Mouse (Mus musculus) cerebellum, postnatal 36 days (tissue): ENCODE results near the gene Opa3.

Experiments used
- DNase-seq, 2 experiments: peaks; one replicate each; pipeline ENCODE4 v3.0.0; 2021 to 2022; ENCODE audit warnings: mixed read lengths in 2 of 2

Gene Opa3

GRCm38 (mm10) chr7:19227883-19228792, at the start of gene Opa3:
Gene Opa3 (plus strand): TSS chr7:19228334.
- DNase-seq = peak; percentile 99

- peak; percentile 86 to 88 for DNase-seq
Observed at GRCm38 (mm10) chr7:19178443-19179092, 49.6 kb upstream of the Opa3 start.

DNA sequence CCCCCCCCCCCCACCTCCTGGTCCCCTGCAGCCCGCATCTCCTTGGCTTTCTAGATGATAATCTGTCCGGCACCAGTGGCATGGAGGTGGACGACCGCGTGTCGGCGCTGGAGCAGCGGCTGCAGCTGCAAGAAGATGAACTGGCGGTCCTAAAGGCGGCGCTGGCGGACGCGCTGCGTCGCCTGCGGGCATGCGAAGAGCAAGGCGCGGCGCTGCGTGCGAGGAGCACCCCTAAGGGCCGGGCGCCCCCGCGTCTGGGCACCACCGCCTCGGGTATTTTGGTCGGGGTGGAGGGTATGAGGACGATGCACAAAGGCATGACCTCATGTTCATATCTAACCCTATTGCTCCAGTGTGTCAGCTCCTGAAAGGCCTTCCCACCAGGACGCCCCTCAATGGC, 49.0 kb upstream of the Opa3 start:
- DNase-seq = peak in 1 of 2 experiments; percentile 48

DNA sequence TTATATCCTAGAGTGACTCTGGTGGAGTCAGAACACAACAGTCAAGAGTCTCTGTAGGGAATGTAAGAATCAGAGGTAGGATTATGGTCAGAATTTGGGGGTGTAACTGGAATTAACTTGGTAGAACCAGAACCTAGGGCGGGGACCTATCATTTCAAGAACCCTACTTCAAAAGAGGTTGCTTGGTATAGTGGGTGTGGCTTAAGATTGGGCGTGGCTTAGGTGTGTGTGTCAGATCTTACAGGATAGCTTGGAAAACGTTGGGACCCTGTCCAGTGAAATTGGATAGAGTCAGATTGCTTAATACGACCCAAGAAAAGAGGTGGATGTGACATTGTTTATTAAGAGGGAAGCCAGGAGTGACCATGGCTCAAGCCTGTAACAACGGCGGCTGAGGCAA, 48.2 kb upstream of the Opa3 start:
- no peak for DNase-seq

GRCm38 (mm10) chr7:19180862-19181429, 47.2 kb upstream of the Opa3 start:
- DNase-seq = no peak

DNA sequence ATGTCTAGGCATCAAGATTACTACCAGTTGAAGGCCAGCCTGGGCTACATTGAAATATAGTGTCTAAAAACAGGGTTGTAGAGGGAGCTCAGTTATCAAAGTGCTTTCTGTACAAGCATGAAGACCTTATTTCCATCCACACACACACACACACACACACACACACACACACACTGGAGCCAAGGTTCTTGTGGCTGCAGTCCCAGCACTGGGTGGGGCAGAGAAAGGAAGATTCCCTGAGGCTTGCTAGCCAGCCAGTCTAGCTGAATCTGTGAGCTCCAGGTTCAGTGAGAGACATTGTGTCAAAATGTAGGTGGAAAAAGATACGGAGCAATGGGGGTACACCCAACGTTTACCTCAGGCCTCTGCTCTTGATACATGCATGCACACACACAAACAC, 43.9 kb upstream of the Opa3 start:
- no peak for DNase-seq

GRCm38 (mm10) chr7:19184758-19185157, 43.4 kb upstream of the Opa3 start:
- no peak for DNase-seq

- no peak for DNase-seq
Observed at GRCm38 (mm10) chr7:19194676-19195075, 33.5 kb upstream of the Opa3 start.

- DNase-seq = peak in 1 of 2 experiments; percentile 35
Observed at GRCm38 (mm10) chr7:19196676-19197075, 31.5 kb upstream of the Opa3 start.

DNA sequence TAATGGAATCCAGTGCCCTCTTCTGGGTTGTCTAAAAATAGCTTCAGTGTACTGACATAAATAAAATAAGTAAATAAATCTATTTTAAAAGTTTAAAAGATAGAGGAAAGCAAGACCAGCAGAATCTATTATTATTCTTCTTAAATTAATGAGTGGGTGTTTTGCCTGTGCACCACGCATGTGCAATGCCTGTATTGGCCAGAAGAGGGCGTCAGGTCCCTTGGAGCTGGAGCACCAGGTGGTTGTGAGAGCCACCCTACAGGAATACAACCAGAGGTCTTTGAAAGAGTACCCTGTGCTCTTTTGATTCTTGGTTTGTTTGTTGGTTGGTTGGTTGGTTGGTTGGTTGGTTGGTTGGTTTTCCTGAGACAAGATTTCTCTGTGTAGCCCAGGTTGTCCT, 30.1 kb upstream of the Opa3 start:
- DNase-seq = peak in 1 of 2 experiments; percentile 26

DNA sequence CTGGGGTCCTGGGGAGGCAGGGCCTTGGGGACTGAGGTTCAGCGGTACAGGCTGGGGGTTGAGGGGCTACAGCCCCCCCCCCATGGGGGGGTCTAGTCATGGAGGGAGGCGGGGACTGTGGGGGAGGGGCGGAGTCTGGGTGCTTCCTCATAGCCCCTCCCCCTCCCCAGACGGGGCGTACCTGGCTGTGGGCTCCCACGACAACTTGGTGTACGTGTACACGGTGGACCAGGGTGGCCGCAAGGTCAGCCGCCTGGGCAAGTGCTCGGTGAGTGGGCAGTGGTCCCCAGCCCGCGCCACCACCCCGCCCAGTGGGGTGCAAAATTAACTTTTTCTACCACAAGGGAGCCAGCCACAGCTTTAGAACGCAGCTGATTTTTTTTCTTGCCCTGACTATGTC, 26.5 kb upstream of the Opa3 start:
- DNase-seq = no peak

DNA sequence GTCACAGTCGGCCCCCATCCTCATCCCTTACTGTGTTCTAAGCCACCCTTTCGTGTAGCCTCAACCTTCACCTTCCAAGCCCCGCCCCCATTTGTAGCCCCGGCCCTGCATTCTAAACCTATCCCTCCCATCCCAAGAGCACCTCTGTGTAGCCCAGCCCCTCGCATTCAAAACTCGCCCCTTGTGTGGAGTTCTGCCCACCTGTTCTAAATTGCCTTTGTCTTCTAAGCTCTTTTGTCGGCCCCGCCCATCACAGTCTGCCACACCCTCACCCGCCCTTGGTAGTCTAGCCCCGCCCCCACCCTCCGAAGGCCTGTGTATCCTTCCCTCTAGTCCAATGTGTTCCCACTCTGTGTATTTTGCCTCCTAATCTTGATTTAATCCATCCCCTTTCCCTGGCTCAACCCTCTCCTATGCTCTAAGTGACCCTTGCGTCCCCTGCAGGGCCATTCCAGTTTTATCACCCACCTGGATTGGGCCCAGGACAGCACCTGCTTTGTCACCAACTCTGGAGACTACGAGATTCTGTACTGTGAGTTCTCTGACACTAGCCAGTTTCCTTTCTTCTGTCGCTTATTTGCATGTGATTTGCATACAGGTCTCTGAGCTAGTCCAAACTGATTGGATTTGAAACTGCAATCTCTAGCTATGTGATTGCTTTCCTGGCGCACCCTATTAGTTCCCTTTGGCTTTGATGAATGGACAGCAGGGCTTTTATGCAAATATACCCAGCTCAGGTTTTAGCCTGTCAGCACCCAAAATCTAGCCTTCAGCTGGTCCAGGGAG, 25.9 kb upstream of the Opa3 start:
- no peak for DNase-seq

GRCm38 (mm10) chr7:19208201-19208910, 19.8 kb upstream of the Opa3 start:
- no peak for DNase-seq

DNA sequence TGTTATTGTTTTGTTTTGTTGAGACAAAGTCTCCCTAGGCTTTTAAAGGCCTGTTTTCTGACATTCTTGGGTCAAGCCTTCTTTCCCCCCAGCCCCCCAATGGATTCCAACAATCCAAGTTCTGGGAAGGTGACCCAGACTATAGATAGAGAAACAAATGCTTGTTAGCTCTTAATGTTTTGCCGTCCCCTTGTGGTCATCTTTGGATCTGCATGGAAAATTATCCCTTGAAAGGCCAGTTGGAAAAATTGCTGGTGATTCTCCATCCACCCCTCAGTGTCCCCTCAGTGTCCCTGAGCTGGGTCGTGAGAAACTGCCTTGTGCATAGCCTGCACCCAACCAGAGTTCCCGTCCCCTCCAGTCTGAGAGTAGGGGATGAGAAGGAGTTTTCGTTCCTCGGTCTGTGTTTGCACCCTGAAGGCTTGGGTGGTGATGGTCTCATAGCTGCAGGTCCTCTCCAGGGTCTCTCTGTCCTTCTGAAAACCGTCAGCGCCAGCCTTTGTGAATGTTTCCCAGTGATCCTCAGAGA, 19.1 kb upstream of the Opa3 start:
- peak; percentile 44 to 75 for DNase-seq

GRCm38 (mm10) chr7:19209494-19209893, 18.6 kb upstream of the Opa3 start:
- DNase-seq = no peak

- no peak for DNase-seq
Observed at GRCm38 (mm10) chr7:19210010-19210409, 18.1 kb upstream of the Opa3 start.

GRCm38 (mm10) chr7:19211041-19211675, 17.0 kb upstream of the Opa3 start:
- no peak for DNase-seq

DNA sequence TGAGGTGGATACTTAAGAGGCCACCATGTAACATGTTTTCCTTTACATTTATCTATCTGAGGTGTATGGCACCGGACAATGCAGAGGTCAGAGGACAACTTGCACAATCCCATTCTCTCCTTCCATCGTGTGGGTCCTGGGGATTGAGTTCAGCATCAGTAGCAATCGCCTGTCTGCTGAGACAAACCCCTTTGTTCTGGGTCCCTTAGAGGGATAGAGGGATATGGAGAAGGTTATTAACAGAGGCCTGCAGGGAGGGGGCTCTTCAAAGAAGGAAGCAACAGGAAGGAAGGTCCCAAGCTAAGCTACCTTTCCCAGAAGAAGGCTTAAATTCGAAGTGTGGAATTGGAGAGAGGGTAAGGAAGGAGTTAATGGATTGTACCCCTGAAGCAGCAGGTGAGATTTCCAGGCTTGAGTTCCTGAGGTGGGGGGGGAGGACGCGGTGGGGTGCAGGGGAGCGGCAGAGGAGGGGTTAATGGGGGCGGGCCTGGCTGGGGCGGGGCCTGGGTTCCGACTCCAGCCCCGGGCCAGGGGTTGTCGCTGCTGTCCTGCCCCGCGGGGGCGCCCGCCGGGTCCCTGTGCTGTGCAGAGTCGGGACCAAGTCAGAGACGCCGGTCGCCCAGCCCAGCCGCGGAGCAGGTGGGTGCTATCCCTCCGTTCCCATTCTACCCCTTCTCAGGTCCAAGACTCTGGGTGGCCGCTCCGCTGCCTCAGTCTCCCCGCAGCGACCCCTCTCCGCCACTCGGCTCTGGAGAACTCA, 16.0 kb upstream of the Opa3 start, which contains the start of gene Gpr4:
Gene Gpr4, plus strand, starts transcription at position 543 of the 760 bp plus-strand sequence.
- no peak for DNase-seq

GRCm38 (mm10) chr7:19213385-19213784, 14.7 kb upstream of the Opa3 start:
- DNase-seq = no peak

DNA sequence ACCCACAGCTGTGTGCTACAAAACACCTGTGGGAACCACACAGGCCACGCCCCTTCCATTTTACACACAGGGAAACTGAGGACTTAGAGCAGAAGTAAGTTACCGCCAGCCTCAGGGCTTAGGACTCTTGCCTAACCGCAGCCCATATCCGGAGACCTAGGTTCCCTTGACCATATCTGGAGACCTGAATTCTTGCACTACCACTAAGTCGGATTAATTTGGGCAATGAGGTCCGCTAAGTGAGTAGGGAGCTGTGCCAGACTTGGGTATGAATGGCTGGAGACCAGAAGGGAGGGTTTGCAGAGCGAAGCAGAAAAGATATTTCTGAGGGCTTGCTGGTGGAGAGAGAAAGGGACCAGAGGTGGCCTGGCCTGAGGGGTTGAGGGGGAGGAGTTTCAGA, 13.8 kb upstream of the Opa3 start:
- no peak for DNase-seq

- no peak for DNase-seq
Observed at GRCm38 (mm10) chr7:19214940-19215339, 13.2 kb upstream of the Opa3 start.
